12 mouse cellular contexts compared by ENCODE assay signal in genomic region chr14:19707721-19708507, GRCm38 (mm10). TPM values are rescaled to one million over a fixed set of nuclear protein-coding genes. Genes with fewer than 3 reads are reported as not detected.
A peak's percentile ranks its signal among the peaks of the same experiment; 100 is the strongest.
DNase-seq lines count a peak whose midpoint lies in the region; ATAC-seq and TF ChIP-seq lines count a peak whose summit lies in the region.
"Had no signal": no experiment of that assay in that cellular context is flagged by ENCODE, and none has a peak within 500 bp of the region (broad histone marks: within the 10 kb centered on the region; RNA-seq: fewer than 3 reads in every experiment).

No protein-coding gene starts in this region.

- H3K27me3 ChIP-seq in liver, adult 2 months (ENCODE audit: control insufficient read depth, insufficient read depth, low read length) = no peaks in the 10 kb centered on the region
- H3K27me3 ChIP-seq in intestine, postnatal 0 days (replicated peaks; ENCODE audit: control insufficient read depth, insufficient read depth, low read length) = no peaks in the 10 kb centered on the region
- peaks cover 3% of the 10 kb centered on the region; the same call in 1 of the 2 replicates for H3K27me3 ChIP-seq in stomach, embryonic 16.5 days (ENCODE audit: control insufficient read depth, insufficient read depth, low read length)
- H3K27me3 ChIP-seq: limb, embryonic 13.5 days had no signal

- peak overlapping the region; percentile 48 for H3K4me3 ChIP-seq in liver, adult 2 months (ENCODE audit: insufficient read depth, low read depth, low read length)
- peak overlapping the region; percentile 38 for H3K4me3 ChIP-seq in intestine, postnatal 0 days (ENCODE audit: low read depth, low read length)
- H3K4me3 ChIP-seq in stomach, embryonic 16.5 days (replicated peaks; ENCODE audit: low read length) = no peak overlapping the region; the same call in 1 of the 2 replicates
- H3K4me3 ChIP-seq in left cerebral cortex, adult 2 months = no peak overlapping the region
- H3K4me3 ChIP-seq: limb, embryonic 13.5 days; midbrain, embryonic 10.5 days had no signal

- peaks cover 3% of the 10 kb centered on the region; the same call in 1 of the 2 replicates for H3K79me2 ChIP-seq in liver, adult 2 months (ENCODE audit: control insufficient read depth, insufficient read depth, low read length)

- peak overlapping the region; percentile 65 for H3K9ac ChIP-seq in liver, adult 2 months (ENCODE audit: low read depth, low read length)
- no peak overlapping the region for H3K9ac ChIP-seq in intestine, postnatal 0 days (ENCODE audit: low read depth, low read length)
- H3K9ac ChIP-seq in stomach, embryonic 16.5 days (ENCODE audit: low read length) = 0 out of 2 replicates have a peak overlapping the region, but pooled peaks have one; percentile 21
- H3K9ac ChIP-seq: hindbrain, embryonic 14.5 days had no signal

- H3K36me3 ChIP-seq in liver, adult 2 months (ENCODE audit: control insufficient read depth, insufficient read depth, low read length) = no peaks in the 10 kb centered on the region
- no peaks in the 10 kb centered on the region for H3K36me3 ChIP-seq in intestine, postnatal 0 days (ENCODE audit: control insufficient read depth, insufficient read depth)
- no peaks in the 10 kb centered on the region for H3K36me3 ChIP-seq in stomach, embryonic 16.5 days (ENCODE audit: control insufficient read depth, insufficient read depth, low read length)
- H3K36me3 ChIP-seq: limb, embryonic 13.5 days; midbrain, embryonic 10.5 days had no signal

- WGBS in liver, adult 2 months = 19% methylated on average over 11 of the region's 11 CpGs
- WGBS in intestine, postnatal 0 days = 38% methylated on average over 11 of the region's 11 CpGs
- 54% methylated on average over 11 of the region's 11 CpGs for WGBS in stomach, embryonic 16.5 days

- H3K27ac ChIP-seq in liver, adult 2 months (replicated peaks; ENCODE audit: insufficient read depth, low read depth, low read length) = peak overlapping the region; percentile 55
- peak overlapping the region; percentile 83 for H3K27ac ChIP-seq in intestine, postnatal 0 days (ENCODE audit: low read depth, low read length)
- H3K27ac ChIP-seq in stomach, embryonic 16.5 days (ENCODE audit: low read length) = peak overlapping the region; percentile 54
- H3K27ac ChIP-seq in left cerebral cortex, adult 2 months = no peak overlapping the region
- H3K27ac ChIP-seq: hindbrain, embryonic 14.5 days; limb, embryonic 13.5 days had no signal

- DNase-seq in liver, adult 2 months (ENCODE audit: extremely low read depth, low read depth, low spot score) = peak; percentile 86
- DNase-seq in liver = no peak
- peak; percentile 51 to 55 for DNase-seq in kidney, postnatal 36 days
- DNase-seq in left cerebral cortex, adult 2 months (ENCODE audit: extremely low spot score in 1 of 2, low spot score in 2 of 2) = no peak
- DNase-seq in layer of hippocampus, postnatal 10 days (ENCODE audit: low spot score in 2 of 2) = no peak
- DNase-seq: gastrocnemius, postnatal 10 days had no signal

- ATAC-seq in intestine, postnatal 0 days = peak; percentile 76
- no peak for ATAC-seq in stomach, embryonic 16.5 days (ENCODE audit: insufficient read depth, low FRiP score)
- ATAC-seq in cerebellum, adult (ENCODE audit: insufficient number of reproducible peaks, low FRiP score, low TSS enrichment) = no peak

- no peaks in the 10 kb centered on the region for H3K9me3 ChIP-seq in intestine, postnatal 0 days (ENCODE audit: control insufficient read depth)
- H3K9me3 ChIP-seq in stomach, embryonic 16.5 days (replicated peaks; ENCODE audit: control insufficient read depth, low read length) = no peaks in the 10 kb centered on the region
- H3K9me3 ChIP-seq: limb, embryonic 13.5 days; midbrain, embryonic 10.5 days had no signal

- TF ChIP-seq CTCF in liver, adult 2 months (IDR thresholded peaks at IDR 0.05; ENCODE audit: low read depth, low read length) = no peak
- no peak for TF ChIP-seq CTCF in intestine, postnatal 0 days (IDR thresholded peaks at IDR 0.05; ENCODE audit: low read depth)
- no peak for TF ChIP-seq CTCF in left cerebral cortex, adult 2 months (IDR thresholded peaks at IDR 0.05)

- peak overlapping the region; percentile 66 for H3K4me2 ChIP-seq in intestine, postnatal 0 days (replicated peaks; ENCODE audit: low read depth)
- peak overlapping the region; percentile 19; the same call in 1 of the 2 replicates for H3K4me2 ChIP-seq in stomach, embryonic 16.5 days (ENCODE audit: low read depth, low read length)

- intact Hi-C loops in left cerebral cortex, adult 2 months (cut with DNase I) = loop anchor here (1.0 to 10.0 kb wide), 4 partner anchors 69 to 547 kb away; partner anchors contain the start of gene Rtraf

- no peak for TF ChIP-seq POLR2A in liver, adult 2 months (IDR thresholded peaks at IDR 0.05; ENCODE audit: extremely low read depth, insufficient read depth, low read length)

- H3K4me1 ChIP-seq in liver, adult 2 months (ENCODE audit: control insufficient read depth, insufficient read depth, low read length) = peaks cover 14% of the 10 kb centered on the region
- H3K4me1 ChIP-seq in intestine, postnatal 0 days (replicated peaks; ENCODE audit: control insufficient read depth, insufficient read depth, low read length) = peaks cover 5% of the 10 kb centered on the region; the same call in 1 of the 2 replicates
- peaks cover 17% of the 10 kb centered on the region for H3K4me1 ChIP-seq in stomach, embryonic 16.5 days (ENCODE audit: control insufficient read depth, insufficient read depth, low read length)

RNA-seq across cellular contexts. Expression of gene Nid2, which starts 43.2 kb away (rescaled TPM):
- total RNA-seq in liver, adult 2 months (2014; rRNA removed) = 2.3 and 6.2 TPM in 2 replicates
- 5.9 and 6.0 TPM in 2 replicates for polyA plus RNA-seq in liver, adult 2 months (2012; rRNA removed)
- polyA plus RNA-seq in intestine, postnatal 0 days (2015; fragmentation: Nextera tagmentation; extraction: Ambion mirVana) = 20.0 and 21.8 TPM in 2 replicates
- polyA plus RNA-seq in stomach, embryonic 16.5 days (2015; fragmentation: Nextera tagmentation; extraction: Ambion mirVana) = 94.3 and 99.5 TPM in 2 replicates
- total RNA-seq in left cerebral cortex, adult 2 months (2021) = 1 to 10 TPM; 2.3 to 2.6 TPM
- 10 to 100 TPM; 18.0 to 26.5 TPM for total RNA-seq in layer of hippocampus, postnatal 10 days (2021)

Comparison
In these comparisons a context has a peak if more than half of its experiments do, and no peak if none do; other contexts are left out.
1. DNase-seq: peak in liver, adult 2 months (single experiment) and kidney, postnatal 36 days (2 of 2); none in liver (single experiment), left cerebral cortex, adult 2 months (0 of 2) and layer of hippocampus, postnatal 10 days (0 of 2).
2. H3K4me3 ChIP-seq: peak in liver, adult 2 months (single experiment) and intestine, postnatal 0 days (single experiment); none in stomach, embryonic 16.5 days (single experiment) and left cerebral cortex, adult 2 months (single experiment).